Mouse (Mus musculus) C2C12 (cell line): ENCODE measurements around the gene Ppp4r2. TPM values are rescaled to one million over a fixed set of nuclear protein-coding genes. Genes with fewer than 3 reads are reported as not detected.

Source experiments
- H3K27me3 ChIP-seq: one replicate; pipeline ENCODE4 v1.6.1; 2011; ENCODE audit not compliant: control insufficient read depth, insufficient read depth, insufficient read length
- H3K36me3 ChIP-seq: one replicate; pipeline ENCODE4 v1.6.1; 2011; ENCODE audit not compliant: control insufficient read depth, insufficient read depth
- H3K4me3 ChIP-seq: one replicate; pipeline ENCODE4 v1.5.1; 2011; ENCODE audit warnings: mild to moderate bottlenecking, control low read depth; ENCODE audit not compliant: poor library complexity, insufficient read depth, severe bottlenecking
- H3K79me2 ChIP-seq: one replicate; pipeline ENCODE4 v1.6.1; 2011; ENCODE audit not compliant: control insufficient read depth, insufficient read depth
- H3K79me3 ChIP-seq: one replicate; pipeline ENCODE4 v1.6.1; 2011; ENCODE audit warnings: low read depth, control low read depth
- H3ac ChIP-seq: one replicate; pipeline ENCODE3; 2011; ENCODE audit warnings: low read depth; ENCODE audit not compliant: control insufficient read depth, insufficient read length
- CEBPB ChIP-seq: IDR thresholded peaks from one replicate; pipeline ENCODE4 v1.6.1; 2011; ENCODE audit warnings: low read depth, mild to moderate bottlenecking, control low read depth, moderate library complexity
- CTCF ChIP-seq: IDR thresholded peaks from one replicate; pipeline ENCODE4 v1.5.1; 2011; ENCODE audit not compliant: control insufficient read depth, insufficient read depth, insufficient read length
- FOSL1 ChIP-seq: IDR thresholded peaks from one replicate; pipeline ENCODE4 v1.8.0; 2011; ENCODE audit warnings: mild to moderate bottlenecking, low read length; ENCODE audit not compliant: poor library complexity, insufficient read depth, severe bottlenecking
- MAX ChIP-seq: IDR thresholded peaks from one replicate; pipeline ENCODE4 v1.6.1; 2011; ENCODE audit warnings: mild to moderate bottlenecking, control low read depth
- MYOD1 ChIP-seq: IDR thresholded peaks from one replicate; pipeline ENCODE4 v1.6.1; 2011; ENCODE audit warnings: low read depth; ENCODE audit not compliant: control insufficient read depth, insufficient read length
- MYOG ChIP-seq: IDR thresholded peaks from one replicate; pipeline ENCODE4 v1.6.1; 2011; ENCODE audit not compliant: control insufficient read depth, insufficient read length; ENCODE audit errors: extremely low read depth
- USF1 ChIP-seq: IDR thresholded peaks from one replicate; pipeline ENCODE4 v1.6.1; 2011; ENCODE audit warnings: low read depth, mild to moderate bottlenecking, control low read depth, moderate library complexity
- polyA plus RNA-seq: library from polyadenylated mRNA; unstranded; fragments of >200 nt; fragmentation: generic; extraction: Trizol; gene quantifications from one replicate; pipeline ENCODE4 v1.2.1, GENCODE M21; 2012; ENCODE audit warnings: missing spikeins

Ppp4r2 gene
- polyA plus RNA-seq, 1 experiment = 20.9 TPM

GRCm38 (mm10) chr6:100821367-100821766, 12.1 kb upstream of the Ppp4r2 start:
- Histone ChIP-seq H3K79me2 (no peaks in the 10 kb centered on the region), H3K4me3 (no peak overlapping the region), H3K36me3 (no peaks in the 10 kb centered on the region), H3ac (no peak overlapping the region), H3K79me3 (no peaks in the 10 kb centered on the region), H3K27me3 (no peaks in the 10 kb centered on the region)
- no peak for TF ChIP-seq MYOG
- no peak for TF ChIP-seq CTCF

GRCm38 (mm10) chr6:100823356-100823755, 10.1 kb upstream of the Ppp4r2 start:
- TF ChIP-seq MYOD1 = no peak
- TF ChIP-seq CTCF = no peak
- H3ac ChIP-seq = no peak overlapping the region
- H3K79me3 ChIP-seq = no peaks in the 10 kb centered on the region
- H3K36me3 ChIP-seq = no peaks in the 10 kb centered on the region
- H3K27me3 ChIP-seq = no peaks in the 10 kb centered on the region
- no peak overlapping the region for H3K4me3 ChIP-seq
- H3K79me2 ChIP-seq = no peaks in the 10 kb centered on the region

- Histone ChIP-seq H3K36me3 (no peaks in the 10 kb centered on the region), H3K79me3 (no peaks in the 10 kb centered on the region), H3ac (no peak overlapping the region), H3K4me3 (no peak overlapping the region), H3K27me3 (no peaks in the 10 kb centered on the region), H3K79me2 (no peaks in the 10 kb centered on the region)
- no peak for TF ChIP-seq MAX
- TF ChIP-seq MYOG = no peak
- TF ChIP-seq MYOD1 = no peak
- TF ChIP-seq FOSL1 = no peak
- TF ChIP-seq USF1 = no peak
- no peak for TF ChIP-seq CEBPB
- no peak for TF ChIP-seq CTCF
These were observed 8.9 kb upstream of the Ppp4r2 start for GRCm38 (mm10) chr6:100824381-100824965.

GRCm38 (mm10) chr6:100826046-100826445, 7.4 kb upstream of the Ppp4r2 start:
- H3ac ChIP-seq = no peak overlapping the region
- H3K36me3 ChIP-seq = no peaks in the 10 kb centered on the region
- no peak overlapping the region for H3K4me3 ChIP-seq
- H3K79me2 ChIP-seq = no peaks in the 10 kb centered on the region
- H3K79me3 ChIP-seq = no peaks in the 10 kb centered on the region
- TF ChIP-seq MYOD1 (peak; percentile 29), MYOG (no peak), USF1 (no peak), CTCF (no peak)
- H3K27me3 ChIP-seq = no peaks in the 10 kb centered on the region

- Histone ChIP-seq H3ac (no peak overlapping the region), H3K79me2 (no peaks in the 10 kb centered on the region), H3K4me3 (no peak overlapping the region), H3K36me3 (no peaks in the 10 kb centered on the region), H3K27me3 (no peaks in the 10 kb centered on the region), H3K79me3 (peaks cover 1% of the 10 kb centered on the region)
- TF ChIP-seq FOSL1 (no peak), MAX (no peak), MYOD1 (no peak), CTCF (no peak), USF1 (no peak), CEBPB (no peak), MYOG (no peak)
These were observed 4.9 kb upstream of the Ppp4r2 start for GRCm38 (mm10) chr6:100828565-100828964.

- Histone ChIP-seq H3K4me3 (no peak overlapping the region), H3K27me3 (no peaks in the 10 kb centered on the region), H3K79me3 (peaks cover 10% of the 10 kb centered on the region), H3ac (no peak overlapping the region), H3K36me3 (peaks cover 2% of the 10 kb centered on the region), H3K79me2 (peaks cover 10% of the 10 kb centered on the region)
- TF ChIP-seq MYOD1 = no peak
- no peak for TF ChIP-seq FOSL1
- TF ChIP-seq USF1 = no peak
- no peak for TF ChIP-seq MYOG
- no peak for TF ChIP-seq CEBPB
- no peak for TF ChIP-seq MAX
- TF ChIP-seq CTCF = no peak
These were observed 3.7 kb upstream of the Ppp4r2 start for GRCm38 (mm10) chr6:100829770-100830169.
